Mouse (Mus musculus): ENCODE data around the gene Mks1. TPM values are rescaled to one million over a fixed set of nuclear protein-coding genes. Genes with fewer than 3 reads are reported as not detected.

Mks1 gene
- polyA plus RNA-seq, 1 experiment, result 5.0 TPM

DNA sequence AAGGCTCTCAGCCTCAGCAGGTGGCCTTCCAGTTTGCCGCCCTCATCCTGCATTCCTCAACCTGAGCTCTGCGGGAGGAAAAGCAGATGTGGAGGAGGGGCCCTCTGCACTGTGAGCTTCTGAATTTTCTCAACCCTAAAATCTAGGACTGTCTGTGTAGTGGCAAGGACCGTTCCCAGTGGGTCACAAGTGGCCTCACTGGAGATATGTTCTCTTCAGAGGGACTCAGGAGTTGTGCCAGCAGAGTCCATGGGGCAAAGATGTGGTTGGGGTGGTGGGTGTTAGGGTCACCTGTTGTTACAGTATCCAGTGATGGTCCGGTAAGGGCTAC is 35.6 kb upstream of the Mks1 start:
- Histone ChIP-seq H3K4me3 (ENCODE audit: low read depth, low read length) (no peak overlapping the region), H3K36me3 (ENCODE audit: control insufficient read depth, insufficient read depth, low read length) (no peaks in the 10 kb centered on the region), H3K4me1 (ENCODE audit: control insufficient read depth, insufficient read depth, insufficient read length, low read length) (no peaks in the 10 kb centered on the region), H3K27ac (ENCODE audit: insufficient read depth, low read depth, low read length) (no peak overlapping the region), H3K27me3 (ENCODE audit: control insufficient read depth, insufficient read depth, low read length) (0 out of 2 replicates have a peak, but pooled peaks cover 5% of the 10 kb centered on the region)
- TF ChIP-seq POLR2A (IDR thresholded peaks at IDR 0.05; ENCODE audit: low read depth, low read length) (no peak), CTCF (IDR thresholded peaks at IDR 0.05; ENCODE audit: extremely low read depth, insufficient read length, insufficient replicate concordance, low read depth, low read length) (no peak)
- 42% methylated on average over 4 of the region's 4 CpGs for WGBS

DNA sequence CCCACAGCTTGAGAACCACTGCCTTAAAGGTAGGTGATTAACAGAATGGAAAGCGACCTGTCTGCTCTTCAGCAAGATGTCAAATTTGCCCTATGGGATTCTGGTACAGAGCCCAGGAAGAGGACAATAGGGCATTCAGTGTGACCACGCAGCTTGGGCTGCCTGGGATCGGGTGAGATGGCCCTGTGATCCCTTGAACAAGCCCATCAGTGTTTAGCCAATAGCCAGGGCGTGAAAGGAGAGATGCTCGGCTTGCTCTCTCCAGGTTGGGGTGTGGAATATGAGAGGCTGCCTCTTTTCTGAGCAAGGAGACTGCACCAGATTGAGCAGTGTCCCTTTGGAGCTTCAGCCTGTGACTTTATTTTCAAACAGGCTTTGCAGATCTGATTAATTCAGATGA is 31.5 kb upstream of the Mks1 start:
- 57% methylated on average over 5 of the region's 5 CpGs for WGBS
- Histone ChIP-seq H3K27me3 (ENCODE audit: control insufficient read depth, insufficient read depth, low read length) (no peaks in the 10 kb centered on the region), H3K4me3 (ENCODE audit: low read depth, low read length) (no peak overlapping the region), H3K36me3 (ENCODE audit: control insufficient read depth, insufficient read depth, low read length) (no peaks in the 10 kb centered on the region), H3K4me1 (ENCODE audit: control insufficient read depth, insufficient read depth, insufficient read length, low read length) (no peaks in the 10 kb centered on the region), H3K27ac (ENCODE audit: insufficient read depth, low read depth, low read length) (no peak overlapping the region)
- TF ChIP-seq POLR2A (IDR thresholded peaks at IDR 0.05; ENCODE audit: low read depth, low read length), result no peak
- no peak for TF ChIP-seq CTCF (IDR thresholded peaks at IDR 0.05; ENCODE audit: extremely low read depth, insufficient read length, insufficient replicate concordance, low read depth, low read length)

DNA sequence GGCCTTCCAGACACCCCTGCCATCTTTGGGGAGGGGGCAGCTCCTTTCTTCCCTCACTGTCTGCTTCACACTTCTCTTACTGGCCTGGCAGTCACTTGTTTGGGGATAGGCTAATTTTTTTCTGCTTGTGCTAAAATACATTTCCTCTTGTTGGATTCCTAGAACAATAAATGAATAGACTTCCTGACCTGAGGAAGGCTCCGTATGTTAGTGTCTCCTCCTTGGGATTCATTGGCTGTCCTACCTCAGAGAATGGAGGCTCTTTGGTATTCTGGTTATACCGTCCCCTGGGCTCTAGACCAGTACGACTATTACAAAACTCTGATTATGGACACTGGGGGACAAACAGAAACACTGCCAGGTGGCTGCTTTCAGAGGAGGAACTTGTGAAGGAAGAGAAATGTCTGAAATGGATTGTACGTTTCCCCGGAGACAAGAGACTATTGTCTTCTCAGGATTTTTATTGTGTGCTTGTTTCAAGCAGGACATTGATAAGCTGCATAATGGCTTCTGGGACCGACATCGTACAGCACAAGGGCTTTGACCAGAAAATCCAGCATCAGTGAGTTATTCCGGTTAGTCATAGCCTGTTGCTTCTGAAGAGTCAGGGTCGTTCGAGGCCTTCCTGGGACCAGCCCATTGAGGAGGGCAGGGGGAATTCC is 24.6 kb upstream of the Mks1 start, which contains the start of gene Lpo:
Gene Lpo (minus strand): TSS at position 51 of the 662 bp plus-strand sequence.
- 20% methylated on average over 10 of the region's 10 CpGs for WGBS
- no peaks in the 10 kb centered on the region for H3K27me3 ChIP-seq (ENCODE audit: control insufficient read depth, insufficient read depth, low read length)
- no peak within 1 kb of the TSS for H3K4me3 ChIP-seq (ENCODE audit: low read depth, low read length)
- H3K27ac ChIP-seq (ENCODE audit: insufficient read depth, low read depth, low read length), result no peak within 1 kb of the TSS
- TF ChIP-seq CTCF (IDR thresholded peaks at IDR 0.05; ENCODE audit: extremely low read depth, insufficient read length, insufficient replicate concordance, low read depth, low read length) (no peak), POLR2A (IDR thresholded peaks at IDR 0.05; ENCODE audit: low read depth, low read length) (no peak)
- H3K36me3 ChIP-seq (ENCODE audit: control insufficient read depth, insufficient read depth, low read length), result no peaks in the 10 kb centered on the region
- no peaks in the 10 kb centered on the region for H3K4me1 ChIP-seq (ENCODE audit: control insufficient read depth, insufficient read depth, insufficient read length, low read length)

DNA sequence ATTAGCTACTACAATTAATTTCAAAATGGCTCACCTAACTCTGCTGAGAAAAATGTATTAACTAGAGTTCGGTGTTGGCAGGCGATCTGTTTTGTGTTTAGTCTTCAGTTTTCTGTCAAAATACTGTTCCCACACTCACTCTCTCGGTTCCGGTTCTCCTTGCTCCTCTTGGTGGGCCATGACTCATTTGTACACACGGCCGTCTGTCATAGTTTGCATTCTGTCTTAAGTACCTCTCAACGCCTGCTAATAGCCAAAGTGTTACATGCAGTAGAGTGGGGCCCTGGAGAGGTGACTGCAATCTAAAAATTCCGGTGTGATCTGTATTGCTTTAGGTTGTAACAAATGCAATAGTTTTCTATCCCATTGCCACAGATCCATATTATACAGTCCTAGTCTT is 12.3 kb upstream of the Mks1 start:
- TF ChIP-seq CTCF (IDR thresholded peaks at IDR 0.05; ENCODE audit: extremely low read depth, insufficient read length, insufficient replicate concordance, low read depth, low read length), result no peak
- no peak for TF ChIP-seq POLR2A (IDR thresholded peaks at IDR 0.05; ENCODE audit: low read depth, low read length)
- Histone ChIP-seq H3K4me3 (ENCODE audit: low read depth, low read length) (no peak overlapping the region), H3K36me3 (ENCODE audit: control insufficient read depth, insufficient read depth, low read length) (no peaks in the 10 kb centered on the region), H3K27ac (ENCODE audit: insufficient read depth, low read depth, low read length) (no peak overlapping the region), H3K27me3 (ENCODE audit: control insufficient read depth, insufficient read depth, low read length) (no peaks in the 10 kb centered on the region), H3K4me1 (ENCODE audit: control insufficient read depth, insufficient read depth, insufficient read length, low read length) (no peaks in the 10 kb centered on the region)
- WGBS, result 76% methylated on average over 8 of the region's 8 CpGs

DNA sequence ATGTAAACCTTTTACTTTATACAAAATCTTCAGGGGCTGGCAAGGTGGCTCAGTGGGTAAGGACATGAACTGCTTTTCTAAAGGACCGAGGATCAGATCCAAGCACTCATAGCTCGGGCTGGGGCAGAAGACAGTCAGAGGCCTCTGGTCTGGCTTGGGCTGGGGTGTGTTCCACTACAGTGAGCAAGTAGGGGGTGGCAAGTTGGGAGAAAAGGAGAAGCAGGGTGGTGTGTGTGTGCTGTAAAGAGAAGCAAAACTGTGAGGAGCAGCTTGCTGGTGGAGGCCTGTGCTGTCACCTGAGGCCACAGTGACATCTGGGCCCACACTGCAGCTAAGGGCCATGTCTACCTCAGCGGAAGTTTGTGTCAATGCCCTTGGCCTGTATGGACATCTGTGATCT is 11.6 kb upstream of the Mks1 start:
- Histone ChIP-seq H3K4me1 (ENCODE audit: control insufficient read depth, insufficient read depth, insufficient read length, low read length) (no peaks in the 10 kb centered on the region), H3K27ac (ENCODE audit: insufficient read depth, low read depth, low read length) (no peak overlapping the region), H3K36me3 (ENCODE audit: control insufficient read depth, insufficient read depth, low read length) (no peaks in the 10 kb centered on the region), H3K4me3 (ENCODE audit: low read depth, low read length) (no peak overlapping the region), H3K27me3 (ENCODE audit: control insufficient read depth, insufficient read depth, low read length) (no peaks in the 10 kb centered on the region)
- TF ChIP-seq POLR2A (IDR thresholded peaks at IDR 0.05; ENCODE audit: low read depth, low read length), result no peak
- TF ChIP-seq CTCF (IDR thresholded peaks at IDR 0.05; ENCODE audit: extremely low read depth, insufficient read length, insufficient replicate concordance, low read depth, low read length), result no peak
- 82% methylated on average over 3 of the region's 3 CpGs for WGBS

DNA sequence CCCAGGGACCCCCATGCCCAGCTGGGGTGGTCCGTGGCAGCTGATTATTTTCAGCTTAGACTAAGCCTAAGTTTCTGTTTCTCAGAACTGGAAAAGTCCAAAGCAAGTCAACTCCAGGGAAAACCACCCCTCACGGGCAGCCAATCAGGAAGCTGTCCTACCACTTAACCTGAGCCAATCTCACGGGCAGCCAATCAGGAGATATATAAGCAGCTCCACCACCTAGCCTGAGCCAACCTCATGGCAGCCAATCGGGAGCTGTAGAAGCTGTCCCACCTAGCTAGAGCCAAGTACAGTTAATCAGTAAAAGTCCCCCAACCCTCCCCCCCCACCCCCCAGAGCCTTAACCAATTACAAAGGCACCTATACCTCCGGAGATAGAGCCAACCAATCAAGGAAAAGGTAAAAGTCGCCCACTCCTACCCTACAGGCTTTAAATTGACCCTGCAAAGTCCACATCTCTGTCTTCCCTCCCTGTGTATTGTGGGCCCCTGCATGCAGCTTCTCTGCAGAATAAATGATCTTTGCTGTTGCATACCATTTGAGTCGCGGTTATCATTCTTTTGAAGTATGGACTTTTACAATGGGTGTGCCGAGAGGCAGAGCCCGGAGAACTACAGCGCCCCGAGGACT is 5.9 kb upstream of the Mks1 start:
- no peak overlapping the region for H3K27ac ChIP-seq (ENCODE audit: insufficient read depth, low read depth, low read length)
- no peaks in the 10 kb centered on the region for H3K27me3 ChIP-seq (ENCODE audit: control insufficient read depth, insufficient read depth, low read length)
- 29% methylated on average over 12 of the region's 12 CpGs for WGBS
- TF ChIP-seq CTCF (IDR thresholded peaks at IDR 0.05; ENCODE audit: extremely low read depth, insufficient read length, insufficient replicate concordance, low read depth, low read length), result no peak
- TF ChIP-seq POLR2A (IDR thresholded peaks at IDR 0.05; ENCODE audit: low read depth, low read length), result no peak
- no peak overlapping the region for H3K4me3 ChIP-seq (ENCODE audit: low read depth, low read length)
- H3K36me3 ChIP-seq (ENCODE audit: control insufficient read depth, insufficient read depth, low read length), result no peaks in the 10 kb centered on the region
- peaks cover 6% of the 10 kb centered on the region; the same call in 1 of the 2 replicates for H3K4me1 ChIP-seq (ENCODE audit: control insufficient read depth, insufficient read depth, insufficient read length, low read length)

DNA sequence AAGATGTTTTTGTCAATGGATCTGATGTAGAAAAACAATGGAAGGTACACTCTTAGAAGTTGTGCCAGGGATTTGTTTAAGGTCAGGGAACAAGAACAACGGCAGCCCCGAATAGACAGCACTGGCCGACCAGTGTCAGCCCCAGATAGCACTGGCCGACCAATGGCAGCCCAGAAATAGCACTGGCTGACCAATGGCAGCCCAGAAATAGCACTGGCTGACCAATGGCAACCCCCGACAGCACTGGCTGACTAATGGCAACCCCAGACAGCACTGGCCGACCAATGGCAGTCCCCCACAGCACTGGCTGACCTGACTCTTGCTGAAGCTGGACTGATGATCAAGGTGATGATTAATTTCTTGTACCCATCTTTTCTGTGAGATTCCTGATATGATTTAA is 5.1 kb upstream of the Mks1 start:
- peaks cover 8% of the 10 kb centered on the region; the same call in 1 of the 2 replicates for H3K4me1 ChIP-seq (ENCODE audit: control insufficient read depth, insufficient read depth, insufficient read length, low read length)
- H3K4me3 ChIP-seq (ENCODE audit: low read depth, low read length), result no peak overlapping the region
- no peaks in the 10 kb centered on the region for H3K27me3 ChIP-seq (ENCODE audit: control insufficient read depth, insufficient read depth, low read length)
- no peaks in the 10 kb centered on the region for H3K36me3 ChIP-seq (ENCODE audit: control insufficient read depth, insufficient read depth, low read length)
- H3K27ac ChIP-seq (ENCODE audit: insufficient read depth, low read depth, low read length), result no peak overlapping the region
- TF ChIP-seq CTCF (IDR thresholded peaks at IDR 0.05; ENCODE audit: extremely low read depth, insufficient read length, insufficient replicate concordance, low read depth, low read length), result no peak
- no peak for TF ChIP-seq POLR2A (IDR thresholded peaks at IDR 0.05; ENCODE audit: low read depth, low read length)
- 54% methylated on average over 6 of the region's 6 CpGs for WGBS

Data from small intestine, adult 2 months (tissue).